Mouse (Mus musculus) thymus, adult 2 months (tissue): ENCODE measurements around the gene Trib2. TPM values are rescaled to one million over a fixed set of nuclear protein-coding genes. Genes with fewer than 3 reads are reported as not detected.

Source experiments
- DNase-seq: peaks from one replicate; pipeline ENCODE4 v3.0.0; 2021
- H3K27ac ChIP-seq: fragments of 200-500 bp; 2 replicates; pipeline ENCODE4 v1.5.1; 2012; ENCODE audit warnings: low read length, control low read depth; ENCODE audit not compliant: control insufficient read depth, insufficient read depth
- H3K27me3 ChIP-seq: fragments of 200-500 bp; 2 replicates; pipeline ENCODE4 v1.6.1; 2012; ENCODE audit warnings: mild to moderate bottlenecking, low read length, moderate library complexity, mixed read lengths; ENCODE audit not compliant: control insufficient read depth, insufficient read depth
- H3K36me3 ChIP-seq: fragments of 200-500 bp; 2 replicates; pipeline ENCODE4 v1.6.1; 2012; ENCODE audit warnings: mild to moderate bottlenecking, low read length, moderate library complexity; ENCODE audit not compliant: control insufficient read depth, insufficient read depth
- H3K4me1 ChIP-seq: fragments of 200-500 bp; replicated peaks from 2 replicates; pipeline ENCODE4 v1.6.1; 2012; ENCODE audit warnings: low read length; ENCODE audit not compliant: control insufficient read depth, insufficient read depth
- H3K4me3 ChIP-seq: fragments of 200-500 bp; 2 replicates; pipeline ENCODE4 v1.5.1; 2012; ENCODE audit warnings: mild to moderate bottlenecking, low read length, control low read depth, moderate library complexity; ENCODE audit not compliant: control insufficient read depth, insufficient read depth
- CTCF ChIP-seq: fragments of 200-500 bp; IDR thresholded peaks from 2 replicates; pipeline ENCODE4 v1.5.1; 2012; ENCODE audit warnings: mild to moderate bottlenecking, control low read depth, low read length, moderate library complexity, borderline replicate concordance; ENCODE audit not compliant: control insufficient read depth, poor library complexity, insufficient read depth; ENCODE audit errors: extremely low read depth
- POLR2A ChIP-seq: fragments of 200-500 bp; IDR thresholded peaks from 2 replicates; pipeline ENCODE4 v1.6.1; 2012; ENCODE audit warnings: mild to moderate bottlenecking, low read length, control low read depth, moderate library complexity; ENCODE audit not compliant: control insufficient read depth, poor library complexity, insufficient read depth; ENCODE audit errors: extremely low read depth
- WGBS: fragments of 180-500 bp; shearing (Covaris S2); methylation state at CpG from one replicate; pipeline ENCODE4 v1.1.7; 2018; 5-methylcytosine and 5-hydroxymethylcytosine counted together
- polyA plus RNA-seq: library from polyadenylated mRNA; depleted of rRNA; stranded (reverse); fragments of >200 nt; gene quantifications from 2 replicates; pipeline ENCODE4 v1.2.3, GENCODE M21; 2012

Gene Trib2
- polyA plus RNA-seq, 1 experiment: 46.3 TPM

DNA sequence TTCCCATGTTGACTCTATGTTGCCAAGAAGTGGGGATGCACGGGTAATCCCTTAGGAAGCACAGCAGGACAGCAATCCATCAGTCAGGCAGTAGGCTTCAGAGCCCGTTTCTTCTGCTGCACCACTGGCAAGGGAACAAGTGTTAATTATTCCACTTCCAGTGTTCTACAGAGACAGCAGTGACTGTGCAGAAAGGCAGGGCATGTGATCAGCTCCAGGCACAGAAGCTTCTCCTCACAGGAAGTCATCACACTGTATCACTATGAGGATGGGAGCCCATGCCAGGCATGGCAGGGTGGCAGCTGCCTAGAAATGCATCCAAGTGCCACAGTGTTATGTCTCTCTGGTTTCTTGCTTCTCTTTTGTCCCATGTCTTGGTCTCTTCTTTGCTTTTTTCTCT is 57.9 kb downstream of the Trib2 start:
- Histone ChIP-seq H3K27me3 (no peaks in the 10 kb centered on the region), H3K4me3 (no peak overlapping the region), H3K27ac (no peak overlapping the region), H3K4me1 (no peaks in the 10 kb centered on the region; the same call in 1 of the 2 replicates), H3K36me3 (no peaks in the 10 kb centered on the region)
- TF ChIP-seq CTCF (no peak), POLR2A (no peak)
- no peak for DNase-seq
- WGBS: 77% methylated on average over 2 of the region's 2 CpGs

DNA sequence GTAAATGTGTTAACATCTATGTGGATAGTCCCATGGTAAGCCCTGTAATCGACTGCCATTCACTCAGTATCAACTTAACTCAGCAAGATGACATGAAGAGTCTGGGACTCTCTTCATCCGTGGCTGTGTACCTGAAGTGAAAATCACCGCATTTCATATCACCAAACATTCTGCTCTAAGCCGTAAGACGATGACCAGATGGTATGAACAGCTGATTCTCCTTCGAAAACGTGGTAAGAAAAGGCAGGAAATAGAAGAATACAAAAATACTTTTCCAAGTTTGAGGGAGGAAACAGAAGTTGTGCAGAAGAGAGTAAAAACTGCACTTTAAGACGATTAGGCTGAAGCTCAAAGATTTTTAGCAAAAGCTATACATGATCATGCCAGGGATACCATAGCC is 59.4 kb downstream of the Trib2 start:
- Histone ChIP-seq H3K36me3 (no peaks in the 10 kb centered on the region), H3K4me1 (no peaks in the 10 kb centered on the region; the same call in 1 of the 2 replicates), H3K4me3 (no peak overlapping the region), H3K27ac (no peak overlapping the region), H3K27me3 (no peaks in the 10 kb centered on the region)
- 79% methylated on average over 8 of the region's 8 CpGs for WGBS
- DNase-seq: no peak
- no peak for TF ChIP-seq CTCF
- no peak for TF ChIP-seq POLR2A

DNA sequence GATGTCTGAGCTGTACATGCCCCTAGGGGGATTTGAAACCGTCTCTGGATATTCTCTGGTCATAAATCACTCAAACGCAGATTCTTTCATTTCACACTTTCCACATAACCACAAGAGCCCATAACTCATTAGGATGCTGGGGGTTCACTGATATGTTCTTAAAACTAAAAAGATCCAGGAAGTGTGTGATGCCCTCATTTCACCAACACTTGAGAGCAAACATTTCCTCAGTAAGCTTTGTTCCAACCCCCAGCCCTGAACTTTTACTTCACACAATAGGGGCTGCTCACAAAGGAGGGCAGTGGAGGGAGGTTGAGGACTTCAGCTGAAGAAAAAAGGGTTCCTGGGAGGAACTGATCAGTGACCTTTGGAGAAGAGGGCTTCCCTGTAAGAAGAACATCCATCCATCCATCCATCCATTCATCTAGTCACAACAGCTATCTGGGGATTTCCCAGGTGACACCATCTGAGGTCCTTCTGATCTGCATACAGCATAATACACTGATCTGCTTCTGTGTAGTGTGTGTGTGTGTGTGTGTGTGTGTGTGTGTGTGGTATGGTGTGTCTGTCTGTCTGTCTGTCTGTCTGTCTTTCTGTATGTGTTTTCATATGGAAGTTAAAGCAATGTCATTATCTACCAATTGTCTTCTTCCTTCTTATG is 61.6 kb downstream of the Trib2 start:
- 20% methylated on average over 2 of the region's 2 CpGs for WGBS
- DNase-seq: no peak
- no peak overlapping the region for H3K4me3 ChIP-seq
- H3K4me1 ChIP-seq: no peaks in the 10 kb centered on the region; the same call in 1 of the 2 replicates
- no peaks in the 10 kb centered on the region for H3K36me3 ChIP-seq
- no peaks in the 10 kb centered on the region for H3K27me3 ChIP-seq
- H3K27ac ChIP-seq: no peak overlapping the region
- TF ChIP-seq CTCF: no peak
- TF ChIP-seq POLR2A: no peak

DNA sequence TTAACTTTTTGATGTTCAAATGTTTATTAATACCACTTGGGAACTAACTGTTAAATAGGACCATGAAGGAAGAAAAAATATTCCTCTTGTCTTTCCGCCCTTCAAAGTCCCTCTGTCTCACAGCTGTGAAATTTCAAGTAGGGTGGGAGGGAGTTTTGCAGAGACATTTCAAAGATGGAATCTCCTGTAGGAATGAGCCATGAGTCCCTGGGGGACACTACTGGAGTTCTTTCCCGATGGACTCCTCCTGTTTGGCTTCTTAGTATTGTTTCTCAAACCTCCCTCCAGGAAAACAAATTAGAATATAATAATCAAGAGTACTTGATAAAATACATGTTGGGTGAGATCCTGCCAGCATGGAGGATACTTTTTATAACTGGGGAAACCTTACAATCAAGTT is 62.1 kb downstream of the Trib2 start:
- H3K27ac ChIP-seq: no peak overlapping the region
- no peaks in the 10 kb centered on the region; the same call in 1 of the 2 replicates for H3K4me1 ChIP-seq
- no peak for TF ChIP-seq POLR2A
- no peak for TF ChIP-seq CTCF
- no peak for DNase-seq
- no peak overlapping the region for H3K4me3 ChIP-seq
- H3K27me3 ChIP-seq: no peaks in the 10 kb centered on the region
- 84% methylated on average over 2 of the region's 2 CpGs for WGBS
- H3K36me3 ChIP-seq: no peaks in the 10 kb centered on the region

DNA sequence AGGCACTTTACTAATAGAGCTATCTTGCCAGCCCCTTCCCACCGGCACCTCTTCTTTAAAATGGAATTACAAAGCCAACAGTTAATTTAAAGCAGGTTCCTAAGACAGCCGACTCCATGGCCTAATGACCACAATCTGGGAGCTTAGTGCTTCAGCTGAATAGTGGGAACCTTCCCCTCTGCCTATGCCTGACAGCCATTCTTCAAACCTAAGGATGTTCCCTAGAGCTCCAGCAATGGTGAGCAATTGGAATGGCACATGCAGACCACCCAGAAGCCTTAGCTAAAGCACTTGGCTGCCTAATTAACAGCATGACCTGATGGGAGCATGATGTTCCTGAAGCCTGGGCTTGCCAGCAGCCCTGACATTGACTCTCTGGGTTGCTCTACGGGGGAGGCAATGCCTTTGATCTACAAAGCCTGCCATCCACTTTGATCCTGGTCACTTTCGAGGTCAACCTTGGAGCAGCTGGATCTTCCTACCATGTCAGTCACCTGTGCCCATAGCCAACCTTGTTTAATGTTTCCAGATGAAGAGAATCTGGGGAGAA is 67.0 kb downstream of the Trib2 start:
- Histone ChIP-seq H3K27me3 (no peaks in the 10 kb centered on the region), H3K4me1 (no peaks in the 10 kb centered on the region), H3K4me3 (no peak overlapping the region), H3K36me3 (no peaks in the 10 kb centered on the region), H3K27ac (no peak overlapping the region)
- WGBS: 83% methylated on average over 4 of the region's 4 CpGs
- TF ChIP-seq POLR2A (no peak), CTCF (no peak)
- no peak for DNase-seq

DNA sequence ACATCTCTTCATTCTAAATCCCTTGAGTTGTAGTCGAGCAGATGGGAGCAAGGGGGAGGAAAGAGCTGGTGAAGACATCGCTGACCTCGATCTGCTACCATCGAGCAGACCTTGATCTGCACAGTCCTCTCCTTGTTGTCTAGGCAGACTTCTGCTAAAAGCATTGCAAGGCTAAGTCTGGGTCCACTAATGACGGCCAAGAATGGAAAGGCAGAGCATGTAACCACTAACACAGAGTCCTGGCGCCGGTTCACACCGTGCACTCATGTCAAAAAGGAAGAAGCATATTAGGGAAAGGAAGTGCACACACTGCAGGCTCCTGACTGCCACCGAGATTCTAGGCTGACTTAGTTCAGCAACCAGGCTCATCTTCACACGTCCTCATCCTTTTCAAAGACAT is 71.0 kb downstream of the Trib2 start:
- 47% methylated on average over 10 of the region's 10 CpGs for WGBS
- Histone ChIP-seq H3K4me3 (no peak overlapping the region), H3K36me3 (no peaks in the 10 kb centered on the region), H3K27ac (no peak overlapping the region), H3K4me1 (no peaks in the 10 kb centered on the region), H3K27me3 (no peaks in the 10 kb centered on the region)
- DNase-seq: no peak
- TF ChIP-seq POLR2A (no peak), CTCF (no peak)
